ENCODE assay signal across 8 mouse cellular contexts in genomic region chr7:140955342-140955741, GRCm38 (mm10). TPM values are rescaled to one million over a fixed set of nuclear protein-coding genes. Genes with fewer than 3 reads are reported as not detected.
DNase-seq lines count a peak whose midpoint lies in the region; ATAC-seq lines count a peak whose summit lies in the region.

No protein-coding gene starts in this region.

- no peaks in the 10 kb centered on the region for H3K9me3 ChIP-seq in lung, embryonic 15.5 days
- no peaks in the 10 kb centered on the region for H3K9me3 ChIP-seq in embryonic facial prominence, embryonic 10.5 days
- H3K9me3 ChIP-seq in limb, embryonic 11.5 days (ENCODE audit: control insufficient read depth, low read length): no peaks in the 10 kb centered on the region

- peak overlapping the region; percentile 81 for H3K4me2 ChIP-seq in lung, embryonic 15.5 days
- peak overlapping the region; percentile 90 for H3K4me2 ChIP-seq in limb, embryonic 11.5 days (ENCODE audit: low read depth, severe bottlenecking)

- H3K27ac ChIP-seq in lung, embryonic 15.5 days: peak overlapping the region; percentile 98
- peak overlapping the region; percentile 86 for H3K27ac ChIP-seq in embryonic facial prominence, embryonic 10.5 days (replicated peaks)
- peak overlapping the region; percentile 85 for H3K27ac ChIP-seq in limb, embryonic 11.5 days (replicated peaks; ENCODE audit: low read depth, low read length)

- peak overlapping the region; percentile 72 for H3K9ac ChIP-seq in lung, embryonic 15.5 days
- H3K9ac ChIP-seq in limb, embryonic 11.5 days (ENCODE audit: low read length): peak overlapping the region; percentile 70

- peaks cover under 1% of the 10 kb centered on the region; the same call in 1 of the 2 replicates for H3K36me3 ChIP-seq in lung, embryonic 15.5 days
- peaks cover 17% of the 10 kb centered on the region for H3K36me3 ChIP-seq in embryonic facial prominence, embryonic 10.5 days (replicated peaks)
- peaks cover 4% of the 10 kb centered on the region for H3K36me3 ChIP-seq in limb, embryonic 11.5 days (ENCODE audit: control insufficient read depth, insufficient read depth, low read length)

- peak; percentile 16; the same call in 1 of the 2 replicates for ATAC-seq in lung, embryonic 15.5 days (ENCODE audit: borderline replicate concordance, extremely low read depth, low FRiP score, low TSS enrichment)
- ATAC-seq in limb, embryonic 11.5 days (ENCODE audit: insufficient number of reproducible peaks, low FRiP score, low TSS enrichment, low read depth): peak; percentile 37

- H3K4me3 ChIP-seq in lung, embryonic 15.5 days: peak overlapping the region; percentile 62
- H3K4me3 ChIP-seq in embryonic facial prominence, embryonic 10.5 days: peak overlapping the region; percentile 71
- peak overlapping the region; percentile 52 for H3K4me3 ChIP-seq in limb, embryonic 11.5 days (ENCODE audit: low read depth, low read length)

- H3K4me1 ChIP-seq in lung, embryonic 15.5 days: peaks cover 55% of the 10 kb centered on the region
- H3K4me1 ChIP-seq in embryonic facial prominence, embryonic 10.5 days: peaks cover 77% of the 10 kb centered on the region
- H3K4me1 ChIP-seq in limb, embryonic 11.5 days (ENCODE audit: control insufficient read depth, insufficient read depth, low read length): peaks cover 45% of the 10 kb centered on the region

- no peak for DNase-seq in lung, postnatal 36 days
- peak; percentile 61 for DNase-seq in embryonic facial prominence, embryonic 10.5 days (ENCODE audit: low spot score)
- peak; percentile 56 for DNase-seq in limb, embryonic 11.5 days (ENCODE audit: low spot score)
- DNase-seq in neural tube, embryonic 10.5 days (ENCODE audit: extremely low spot score, low spot score): peak; percentile 42
- no peak for DNase-seq in layer of hippocampus, postnatal 25 days (ENCODE audit: extremely low spot score in 1 of 2, low spot score in 1 of 2)
- no peak for DNase-seq in frontal cortex, postnatal 10 days (ENCODE audit: low spot score in 2 of 2)
- no peak for DNase-seq in spleen, postnatal 4 days (ENCODE audit: low spot score in 2 of 2)

- under 1% methylated on average over 17 of the region's 17 CpGs for WGBS in lung, embryonic 15.5 days
- 10% methylated on average over 17 of the region's 17 CpGs for WGBS in embryonic facial prominence, embryonic 10.5 days
- WGBS in limb, embryonic 11.5 days: 3% methylated on average over 17 of the region's 17 CpGs

- no peaks in the 10 kb centered on the region for H3K27me3 ChIP-seq in lung, embryonic 15.5 days
- peaks cover 6% of the 10 kb centered on the region; the same call in 1 of the 2 replicates for H3K27me3 ChIP-seq in embryonic facial prominence, embryonic 10.5 days (replicated peaks; ENCODE audit: low read depth, poor library complexity, severe bottlenecking)
- H3K27me3 ChIP-seq in limb, embryonic 11.5 days (ENCODE audit: control insufficient read depth, insufficient read depth, low read length): no peaks in the 10 kb centered on the region

RNA-seq across cellular contexts. Expression of gene Gm45717, which starts 0.4 kb away (rescaled TPM):
- polyA plus RNA-seq in lung, embryonic 15.5 days (2015; fragmentation: Nextera tagmentation; extraction: Ambion mirVana): not detected in 2 replicates
- polyA plus RNA-seq in embryonic facial prominence, embryonic 10.5 days (2016; fragmentation: Nextera tagmentation; extraction: Ambion mirVana): 0.52 TPM in 1 of 2 replicates, not detected in the other
- not detected in 2 replicates for polyA plus RNA-seq in limb, embryonic 11.5 days (2014; fragmentation: Nextera tagmentation; extraction: Ambion mirVana)
- not detected for total RNA-seq in layer of hippocampus, postnatal 25 days (2021)

RNA-seq across cellular contexts. Expression of gene Ifitm2, which starts 0.4 kb away (rescaled TPM):
- 925 and 963 TPM in 2 replicates for polyA plus RNA-seq in lung, embryonic 15.5 days (2015; fragmentation: Nextera tagmentation; extraction: Ambion mirVana)
- 602 and 668 TPM in 2 replicates for polyA plus RNA-seq in embryonic facial prominence, embryonic 10.5 days (2016; fragmentation: Nextera tagmentation; extraction: Ambion mirVana)
- polyA plus RNA-seq in limb, embryonic 11.5 days (2014; fragmentation: Nextera tagmentation; extraction: Ambion mirVana): 853 and 900 TPM in 2 replicates
- 10 to 100 TPM in 1 of 2 experiments, 1 to 10 TPM in 1; 9.7 to 13.4 TPM for total RNA-seq in layer of hippocampus, postnatal 25 days (2021)

RNA-seq across cellular contexts. Expression of gene Ifitm5, which starts 5.3 kb away (rescaled TPM):
- 2.8 and 4.0 TPM in 2 replicates for polyA plus RNA-seq in lung, embryonic 15.5 days (2015; fragmentation: Nextera tagmentation; extraction: Ambion mirVana)
- polyA plus RNA-seq in embryonic facial prominence, embryonic 10.5 days (2016; fragmentation: Nextera tagmentation; extraction: Ambion mirVana): 2.9 and 3.8 TPM in 2 replicates
- 1.7 and 1.9 TPM in 2 replicates for polyA plus RNA-seq in limb, embryonic 11.5 days (2014; fragmentation: Nextera tagmentation; extraction: Ambion mirVana)
- not detected for total RNA-seq in layer of hippocampus, postnatal 25 days (2021)

RNA-seq across cellular contexts. Expression of gene Ifitm1, which starts 11.7 kb away (rescaled TPM):
- polyA plus RNA-seq in lung, embryonic 15.5 days (2015; fragmentation: Nextera tagmentation; extraction: Ambion mirVana): 47.1 and 54.5 TPM in 2 replicates
- 8.7 and 13.4 TPM in 2 replicates for polyA plus RNA-seq in embryonic facial prominence, embryonic 10.5 days (2016; fragmentation: Nextera tagmentation; extraction: Ambion mirVana)
- 63.9 and 68.3 TPM in 2 replicates for polyA plus RNA-seq in limb, embryonic 11.5 days (2014; fragmentation: Nextera tagmentation; extraction: Ambion mirVana)
- total RNA-seq in layer of hippocampus, postnatal 25 days (2021): 1 to 10 TPM; 1.3 to 1.5 TPM

RNA-seq across cellular contexts. Expression of gene Pgghg, which starts 14.2 kb away (rescaled TPM):
- 18.7 and 21.0 TPM in 2 replicates for polyA plus RNA-seq in lung, embryonic 15.5 days (2015; fragmentation: Nextera tagmentation; extraction: Ambion mirVana)
- 13.5 and 14.3 TPM in 2 replicates for polyA plus RNA-seq in embryonic facial prominence, embryonic 10.5 days (2016; fragmentation: Nextera tagmentation; extraction: Ambion mirVana)
- polyA plus RNA-seq in limb, embryonic 11.5 days (2014; fragmentation: Nextera tagmentation; extraction: Ambion mirVana): 13.6 and 16.1 TPM in 2 replicates
- total RNA-seq in layer of hippocampus, postnatal 25 days (2021): 1 to 10 TPM; 4.0 to 7.1 TPM

Comparison
In these comparisons a context has a peak if more than half of its experiments do, and no peak if none do; other contexts are left out.
1. DNase-seq: peak in embryonic facial prominence, embryonic 10.5 days (single experiment), limb, embryonic 11.5 days (single experiment) and neural tube, embryonic 10.5 days (single experiment); none in lung, postnatal 36 days (single experiment), layer of hippocampus, postnatal 25 days (0 of 2), frontal cortex, postnatal 10 days (0 of 2) and spleen, postnatal 4 days (0 of 2).
2. Peak in every context shown above with its lines, with median percentiles within 50 percentile points of each other: H3K27ac ChIP-seq and H3K4me3 ChIP-seq.